Mouse (Mus musculus): Measurements from ENCODE around the gene Zfp341.

Zfp341 gene

DNA sequence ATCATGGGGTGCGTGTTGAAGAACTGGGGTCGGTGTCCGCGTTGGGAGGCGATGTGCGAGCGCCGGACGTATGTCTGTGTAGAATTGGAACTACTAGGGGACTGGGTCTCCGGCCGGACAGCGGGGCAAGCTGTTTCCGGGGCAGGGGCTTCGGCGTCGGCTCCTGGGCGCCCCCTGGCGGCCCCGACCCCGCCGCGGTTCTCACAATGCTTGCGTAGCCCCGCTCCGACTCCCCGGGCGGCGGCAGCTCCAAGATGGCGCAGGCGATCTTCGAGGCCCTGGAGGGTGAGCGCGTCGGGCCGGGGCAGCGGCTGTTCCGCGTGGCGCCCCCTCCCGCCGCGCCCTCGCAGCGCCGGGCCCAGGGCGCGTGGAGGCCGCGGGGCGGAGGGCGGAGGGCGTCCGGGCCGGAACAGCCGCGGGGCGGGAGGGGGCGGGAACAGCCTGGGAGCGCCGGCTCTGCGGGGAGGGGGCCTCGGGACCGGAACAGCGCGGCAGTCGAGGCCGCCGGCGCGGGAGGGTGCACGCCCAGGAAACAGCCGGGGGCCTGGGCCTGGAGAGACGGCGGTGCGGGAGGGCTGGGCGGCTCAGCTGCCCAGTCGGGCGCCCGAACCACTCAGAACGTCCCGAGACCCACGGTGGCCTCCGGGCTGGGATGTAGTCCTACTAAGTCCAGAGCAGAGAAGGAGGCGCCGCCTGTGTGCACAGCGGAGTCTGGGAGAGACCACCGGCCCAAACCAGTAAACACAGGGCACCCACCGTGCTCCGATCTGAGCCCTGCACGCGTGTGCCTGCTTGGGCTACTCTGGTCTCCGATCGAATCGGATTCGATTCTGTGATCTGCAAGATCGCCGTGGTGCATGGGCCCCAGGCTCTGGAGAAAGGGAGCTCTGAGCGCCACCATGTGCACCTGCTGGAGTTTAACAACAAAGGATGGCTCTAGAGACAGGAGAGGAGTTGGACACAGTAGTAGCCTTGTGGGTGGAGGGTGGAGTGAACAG is at the start of gene Zfp341, which contains the start of gene 4930519P11Rik:
Zfp341 (plus strand) TSS at position 180 of the 998 bp plus-strand sequence.
4930519P11Rik (minus strand) TSS at position 320 of the 998 bp plus-strand sequence.
- DNase-seq (ENCODE audit: low read depth, low spot score), result peak; percentile 95

DNA sequence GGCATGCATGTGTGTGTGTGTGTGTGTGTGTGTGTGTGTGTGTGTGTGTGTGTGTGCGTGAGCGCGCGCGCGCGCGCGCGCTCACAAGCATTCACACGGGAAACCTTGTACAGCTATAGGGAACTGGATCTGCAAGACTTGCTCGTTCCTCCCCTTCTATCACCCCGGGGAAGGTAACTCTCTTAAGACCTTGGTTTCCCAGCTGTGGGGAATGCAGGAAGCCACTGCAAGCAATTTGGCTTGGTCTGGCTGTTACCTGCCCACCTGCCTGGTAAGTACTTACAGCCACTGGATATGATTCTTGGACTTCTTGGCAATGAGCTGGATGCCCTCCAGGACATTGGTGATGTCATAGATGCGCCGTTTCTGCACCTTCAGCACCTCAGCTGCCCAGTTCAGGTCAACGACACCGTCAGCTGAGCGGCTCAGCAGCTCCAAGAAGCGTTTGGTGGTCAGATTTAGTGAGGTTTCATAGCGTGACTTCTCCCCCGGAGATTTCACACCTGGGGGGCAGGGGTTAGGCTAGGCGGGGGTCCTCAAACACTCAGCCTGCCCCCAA is 49.4 kb upstream of the Zfp341 start:
- no peak for DNase-seq (ENCODE audit: low read depth, low spot score)

- peak; percentile 97 for DNase-seq (ENCODE audit: low read depth, low spot score)
Measured at GRCm38 (mm10) chr2:154565562-154565961, 47.5 kb upstream of the Zfp341 start.

DNA sequence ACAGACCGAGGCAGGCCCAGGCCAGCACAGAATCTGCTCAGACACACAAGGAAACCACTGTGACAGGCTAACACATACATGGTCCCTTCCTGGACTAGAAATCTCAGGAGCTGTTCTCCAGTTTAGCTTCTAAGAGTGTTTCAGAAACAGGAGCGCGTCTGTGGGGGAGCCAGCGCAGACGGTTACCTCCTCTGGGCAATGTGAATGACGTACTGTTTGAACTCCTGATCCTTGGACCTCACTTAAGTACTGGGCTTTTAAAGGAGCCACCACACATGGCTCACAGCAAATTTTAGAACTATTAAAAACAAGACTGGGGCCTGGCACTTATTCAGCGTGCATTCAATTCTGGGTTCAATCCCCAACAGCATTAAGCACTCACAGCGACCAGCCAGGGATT is 46.5 kb upstream of the Zfp341 start:
- DNase-seq (ENCODE audit: low read depth, low spot score), result no peak

DNA sequence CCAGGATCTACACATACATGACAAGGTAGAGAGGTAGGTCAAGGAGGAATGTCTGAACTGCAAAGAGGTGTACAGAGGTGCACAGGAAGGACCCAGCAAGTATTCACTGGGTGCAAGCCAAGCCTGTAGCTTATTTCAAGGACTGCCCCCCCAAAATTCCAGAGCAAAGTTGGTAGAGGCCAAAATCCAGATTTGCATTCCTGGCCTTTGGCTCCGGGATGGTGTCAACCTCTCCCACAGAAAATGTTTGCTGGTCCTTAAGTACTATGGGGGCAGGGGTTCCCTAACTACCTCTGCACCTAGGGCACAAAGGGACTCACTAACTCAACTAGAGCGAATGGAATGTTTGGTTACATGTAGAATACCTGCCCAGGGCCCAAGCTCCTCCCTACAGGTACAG is 45.3 kb upstream of the Zfp341 start:
- no peak for DNase-seq (ENCODE audit: low read depth, low spot score)

- no peak for DNase-seq (ENCODE audit: low read depth, low spot score)
Measured at GRCm38 (mm10) chr2:154568329-154569070, 44.6 kb upstream of the Zfp341 start.

DNA sequence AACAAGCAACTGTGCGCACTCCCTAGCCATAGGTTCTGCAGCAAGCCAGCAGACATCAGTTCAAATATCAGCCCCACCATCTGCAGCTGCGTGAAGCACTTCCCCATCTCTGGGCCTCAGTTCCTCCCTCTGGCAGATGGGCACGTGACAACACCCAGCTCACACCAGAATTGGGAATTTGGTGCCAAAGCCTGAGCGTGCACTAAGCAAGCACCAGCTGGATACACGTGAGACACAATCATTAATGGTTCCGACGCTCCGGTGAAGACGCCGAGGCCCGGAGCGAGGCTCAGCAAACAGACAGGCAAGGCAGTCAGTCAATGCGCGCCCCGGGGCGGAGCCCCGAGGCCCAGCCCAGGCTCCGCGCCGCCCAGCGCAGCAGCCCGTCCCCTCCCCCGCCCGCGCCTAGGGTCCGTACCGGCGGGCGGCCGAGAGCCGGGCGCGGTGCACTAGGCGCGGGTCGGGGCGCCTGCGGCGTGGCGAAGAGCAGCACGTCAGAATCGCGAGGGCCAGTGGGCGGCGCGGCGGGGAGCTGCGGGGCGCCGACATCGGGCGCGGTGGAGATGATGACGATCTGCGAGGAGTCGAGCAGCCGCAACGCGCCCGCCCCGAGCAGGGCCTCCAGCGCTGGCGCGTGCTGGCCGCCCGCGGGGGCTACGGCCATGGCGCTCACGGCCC is 43.9 kb upstream of the Zfp341 start:
- peak; percentile 67 for DNase-seq (ENCODE audit: low read depth, low spot score)

- DNase-seq (ENCODE audit: low read depth, low spot score), result peak; percentile 97
Measured at GRCm38 (mm10) chr2:154569836-154570286, 43.2 kb upstream of the Zfp341 start, which contains the start of gene E2f1. E2f1 (minus strand) TSS chr2:154569892.

GRCm38 (mm10) chr2:154570666-154571065 is 42.4 kb upstream of the Zfp341 start:
- DNase-seq (ENCODE audit: low read depth, low spot score), result no peak

DNA sequence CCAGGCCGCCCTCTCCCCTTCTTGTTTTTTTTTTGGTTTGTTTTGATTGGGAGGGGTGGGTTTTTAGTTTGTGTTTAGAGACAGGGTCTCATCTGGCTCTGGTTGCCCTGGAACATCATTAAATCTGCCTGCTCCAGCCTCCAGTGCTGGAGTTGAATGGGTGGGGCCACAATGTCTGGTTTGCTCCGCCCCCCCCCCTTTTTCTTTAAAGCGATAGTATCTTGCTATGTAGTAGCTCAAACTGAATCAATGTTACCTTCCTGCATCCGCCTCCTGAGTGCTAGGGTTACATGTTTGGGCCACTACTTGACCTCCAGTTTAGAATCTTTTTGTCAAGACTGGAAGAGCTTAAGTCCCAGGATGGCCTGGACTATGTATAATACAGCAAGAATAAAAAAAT is 41.8 kb upstream of the Zfp341 start:
- no peak for DNase-seq (ENCODE audit: low read depth, low spot score)

DNA sequence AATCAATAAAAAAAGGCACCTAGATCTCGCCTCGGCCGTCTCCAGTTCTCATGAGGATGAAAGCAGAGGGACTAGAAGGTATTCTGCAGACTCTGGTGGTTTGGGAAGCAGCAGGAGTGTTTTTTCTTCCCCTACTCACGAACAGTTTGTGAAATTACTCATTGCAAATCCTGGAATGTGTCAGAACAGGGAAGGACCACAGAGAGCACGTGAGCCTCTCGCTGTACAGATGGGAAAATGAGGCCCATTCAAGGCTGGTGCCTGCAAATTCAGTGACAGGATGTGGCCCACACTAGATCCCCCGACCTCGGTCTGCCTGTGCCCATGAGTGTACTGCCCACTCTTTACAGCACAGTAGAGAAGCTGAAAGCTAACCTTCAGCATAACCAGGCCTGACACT is 41.1 kb upstream of the Zfp341 start:
- peak; percentile 66 for DNase-seq (ENCODE audit: low read depth, low spot score)

GRCm38 (mm10) chr2:154572996-154573395 is 40.1 kb upstream of the Zfp341 start:
- DNase-seq (ENCODE audit: low read depth, low spot score), result no peak

GRCm38 (mm10) chr2:154574271-154574670 is 38.8 kb upstream of the Zfp341 start:
- DNase-seq (ENCODE audit: low read depth, low spot score), result no peak

- DNase-seq (ENCODE audit: low read depth, low spot score), result no peak
Measured at GRCm38 (mm10) chr2:154576876-154577743, 36.0 kb upstream of the Zfp341 start.

- no peak for DNase-seq (ENCODE audit: low read depth, low spot score)
Measured at GRCm38 (mm10) chr2:154577744-154578067, 35.4 kb upstream of the Zfp341 start.

GRCm38 (mm10) chr2:154580586-154580985 is 32.5 kb upstream of the Zfp341 start:
- no peak for DNase-seq (ENCODE audit: low read depth, low spot score)

DNA sequence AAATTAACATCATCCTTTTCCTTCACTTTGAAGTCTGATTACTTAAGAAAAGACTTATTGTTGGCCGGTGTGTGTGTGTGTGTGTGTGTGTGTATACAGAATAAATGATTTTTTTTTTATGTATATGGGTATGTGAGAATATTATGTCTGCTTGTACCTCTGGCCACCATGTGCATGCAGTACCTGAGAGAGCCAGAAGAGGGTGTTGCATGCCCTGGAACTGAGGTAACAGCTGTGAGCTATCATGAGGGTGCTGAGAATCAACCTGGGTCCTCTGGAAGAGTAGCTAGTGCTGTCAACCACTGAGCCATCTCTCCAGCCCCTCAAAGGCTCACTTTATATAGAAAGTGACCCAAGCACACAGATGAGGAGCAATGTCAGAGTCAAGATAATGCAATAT is 31.7 kb upstream of the Zfp341 start:
- DNase-seq (ENCODE audit: low read depth, low spot score), result no peak

DNA sequence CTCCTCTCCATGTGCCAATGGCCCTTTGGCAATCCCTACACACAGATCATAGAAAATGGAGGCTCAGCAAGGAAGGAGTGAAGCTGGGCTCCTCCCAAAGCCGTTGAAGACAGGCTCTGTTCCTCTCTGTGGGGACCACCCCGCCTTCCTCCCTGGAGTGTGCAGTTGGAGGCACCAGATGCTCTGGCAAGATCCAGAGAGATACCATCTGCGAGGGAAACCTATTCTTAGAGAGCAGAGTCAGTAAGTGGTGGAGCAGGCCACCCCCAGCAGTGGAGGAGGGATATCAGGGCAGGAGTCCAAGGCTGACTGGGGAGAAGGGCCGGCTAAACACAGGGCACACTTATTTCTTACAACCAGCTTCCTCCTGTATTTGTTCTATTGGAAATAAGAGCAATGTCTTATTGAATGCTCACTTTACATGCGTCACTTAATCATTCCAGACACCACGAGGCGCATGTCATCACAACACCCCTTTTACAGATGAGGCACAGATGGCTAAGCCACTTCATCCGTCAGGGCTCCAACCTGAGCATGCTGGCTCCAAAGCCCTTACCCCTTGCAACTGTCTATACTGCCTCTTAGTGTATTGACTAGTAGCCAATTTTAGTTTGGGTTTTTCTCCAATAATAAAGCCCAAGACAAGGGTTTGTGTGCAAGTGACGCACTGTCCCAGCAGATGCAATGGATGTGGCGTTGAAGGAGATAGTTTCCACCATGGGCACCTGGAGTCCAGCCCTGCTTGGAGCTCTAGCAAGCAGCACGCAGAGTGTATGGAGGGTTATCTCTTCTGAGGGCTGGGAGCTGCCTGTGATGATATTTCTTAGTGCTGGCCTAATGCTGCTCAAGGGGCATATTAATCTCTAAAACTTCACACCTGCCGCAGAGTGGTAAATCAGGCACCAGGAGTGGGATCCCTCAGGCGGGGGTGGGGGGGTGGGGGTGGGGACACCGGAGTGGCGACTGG is 28.9 kb upstream of the Zfp341 start:
- peak; percentile 97 for DNase-seq (ENCODE audit: low read depth, low spot score)

DNA sequence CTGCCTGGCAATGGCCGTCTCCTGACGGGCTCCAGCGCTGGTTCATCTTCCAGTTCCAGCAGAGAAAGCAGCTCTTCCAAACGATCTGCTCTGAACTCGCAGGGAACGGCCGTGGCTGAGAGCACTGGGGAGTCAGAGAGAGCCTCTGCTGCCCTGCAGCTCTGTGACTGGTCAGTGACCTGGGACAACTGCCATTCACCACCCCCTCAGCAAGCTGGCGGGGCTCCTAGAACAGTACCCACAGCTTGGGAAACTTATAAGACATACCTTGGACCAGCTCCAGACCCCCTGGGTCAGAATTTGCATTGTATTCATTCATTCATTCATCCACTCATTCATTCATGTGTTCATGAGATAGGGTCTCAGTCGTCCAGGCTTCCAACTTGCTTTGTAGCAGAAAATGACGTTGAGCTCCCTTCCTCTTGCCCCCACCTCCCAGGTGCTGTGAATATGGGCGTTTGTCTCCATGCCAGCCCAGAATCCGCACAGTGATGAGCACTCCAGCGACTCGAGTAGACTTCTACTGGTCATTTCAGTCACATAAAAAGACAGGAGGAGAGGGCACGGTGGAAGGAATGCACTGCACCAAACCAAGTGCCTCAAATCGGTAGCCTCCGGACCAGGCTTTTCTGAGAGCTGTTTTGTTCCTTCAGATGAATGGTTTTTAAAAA is 28.0 kb upstream of the Zfp341 start:
- DNase-seq (ENCODE audit: low read depth, low spot score), result peak; percentile 33

Data from brain, adult 2 months (tissue).